Mouse (Mus musculus) naive thymus-derived CD4-positive, alpha-beta T cell, adult 2 months (primary cell): ENCODE data around the gene Chrna1.

Experiments used
- DNase-seq: peaks from one replicate; pipeline ENCODE4 v3.0.0-alpha.2; 2011; ENCODE audit warnings: low read depth

Gene Chrna1

DNA sequence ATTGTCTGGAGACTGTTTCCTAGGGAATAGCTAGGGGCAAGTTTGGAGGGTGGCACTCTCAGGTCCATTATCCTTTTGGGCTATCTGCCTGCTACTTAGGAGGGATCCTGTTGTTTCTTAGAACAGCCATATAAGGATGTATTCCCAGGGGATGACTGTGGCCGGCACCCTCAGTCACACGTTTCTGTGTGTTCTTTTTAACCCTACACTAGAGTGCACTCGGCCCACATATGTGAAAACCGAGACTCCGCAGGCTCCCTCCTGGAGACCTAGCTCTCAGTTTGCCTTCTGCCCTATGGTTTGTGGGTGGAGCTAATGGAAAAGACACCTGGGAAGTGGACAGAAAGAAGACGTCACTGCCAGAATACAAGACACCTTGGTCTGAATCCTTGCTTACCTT lies 11.1 kb upstream of the Chrna1 start:
- DNase-seq = no peak

- no peak for DNase-seq
Observed at GRCm38 (mm10) chr2:73590106-73590505, 10.0 kb upstream of the Chrna1 start.

DNA sequence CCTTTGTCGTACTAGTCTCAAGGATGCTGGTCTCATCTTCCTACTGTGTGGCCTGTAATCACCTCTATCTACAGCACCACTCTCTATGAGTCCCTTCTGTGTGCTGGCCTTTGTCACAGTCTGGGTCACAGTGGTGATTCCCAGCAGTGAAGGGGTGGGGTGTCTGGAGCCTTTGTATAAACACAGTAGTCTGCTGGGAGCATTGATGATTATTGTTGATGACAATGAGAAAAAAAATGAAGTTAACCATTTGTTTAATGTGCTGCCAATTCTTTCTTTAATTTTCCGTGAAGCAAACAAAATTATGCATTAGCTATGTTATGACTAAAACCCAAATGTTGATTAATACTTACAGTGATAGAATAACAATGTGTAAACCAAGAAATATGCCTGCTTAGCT lies 8.8 kb upstream of the Chrna1 start:
- DNase-seq = no peak

DNA sequence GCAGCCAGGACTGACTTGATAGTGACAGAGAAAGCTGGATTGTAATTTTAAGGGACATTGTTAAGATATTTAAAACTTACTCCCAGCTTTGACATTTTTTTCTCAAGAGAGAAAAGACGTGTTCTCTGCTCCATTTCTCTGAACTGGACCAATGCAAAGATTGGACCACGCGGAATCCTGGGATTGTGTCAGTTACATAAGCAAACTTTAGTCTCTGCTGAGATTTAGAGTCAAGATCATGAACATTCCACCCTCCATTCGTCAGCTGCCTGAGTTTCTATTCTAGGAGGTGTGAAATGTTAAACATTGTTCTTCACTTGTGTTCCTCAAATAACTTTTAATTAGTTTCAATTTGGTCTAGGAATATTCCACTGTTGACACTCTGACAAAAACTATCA lies 7.0 kb upstream of the Chrna1 start:
- DNase-seq = no peak

- DNase-seq = no peak
Observed at GRCm38 (mm10) chr2:73586392-73587108, 6.4 kb upstream of the Chrna1 start.

GRCm38 (mm10) chr2:73585347-73585831 lies 5.3 kb upstream of the Chrna1 start:
- no peak for DNase-seq

DNA sequence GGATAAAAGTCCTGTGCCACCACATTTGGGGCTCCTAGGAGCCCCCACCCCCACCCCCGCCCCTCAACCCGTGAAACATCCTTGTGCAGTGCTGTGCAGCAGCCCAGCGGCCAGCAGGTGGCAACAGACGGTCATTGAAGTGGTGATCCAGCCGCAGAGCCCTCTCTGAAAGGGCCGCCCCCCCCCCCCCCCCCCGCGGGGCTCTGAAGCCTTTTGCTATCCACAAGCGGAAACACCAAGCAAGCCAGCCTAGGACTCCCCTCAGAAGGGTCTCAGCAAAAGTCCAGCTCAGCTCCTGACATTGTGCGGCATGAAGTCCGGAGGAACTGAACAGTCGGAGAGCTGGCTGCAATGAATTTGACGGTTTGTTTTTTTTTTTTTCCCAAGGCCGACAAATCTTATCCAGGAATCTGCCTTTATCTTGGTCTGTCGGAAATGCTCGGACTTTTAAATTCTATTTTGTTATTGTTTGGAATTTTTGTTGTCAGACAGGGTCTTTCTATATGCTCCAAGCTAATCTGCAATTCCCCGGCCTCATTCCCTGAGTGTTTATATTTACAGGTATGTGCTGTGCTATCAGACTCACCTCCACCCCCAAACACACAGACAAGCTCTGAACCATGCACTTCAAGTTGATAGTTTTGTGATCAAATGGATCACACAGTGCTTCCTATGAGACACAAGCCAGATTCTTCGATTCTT lies 4.7 kb upstream of the Chrna1 start:
- peak; percentile 56 for DNase-seq

DNA sequence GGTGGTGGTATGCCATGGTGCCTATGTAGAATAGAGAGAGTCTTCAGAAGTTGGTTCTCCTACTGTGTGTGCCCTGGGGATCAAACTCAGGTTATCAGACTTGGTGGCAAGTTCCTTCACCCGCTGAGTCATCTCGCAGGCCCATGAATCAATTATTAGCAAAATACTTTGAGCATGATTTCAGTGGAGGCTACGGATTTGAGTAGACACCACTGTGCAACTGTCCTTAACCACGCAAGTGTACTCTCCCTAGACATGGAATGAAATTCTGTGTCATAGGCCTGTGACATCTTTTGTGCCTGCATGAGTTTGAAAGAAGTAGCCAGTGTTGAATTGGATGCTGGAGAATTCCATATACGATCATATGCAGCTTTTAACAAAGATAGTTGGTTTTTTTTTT lies 582 bp upstream of the Chrna1 start:
- DNase-seq = no peak

DNA sequence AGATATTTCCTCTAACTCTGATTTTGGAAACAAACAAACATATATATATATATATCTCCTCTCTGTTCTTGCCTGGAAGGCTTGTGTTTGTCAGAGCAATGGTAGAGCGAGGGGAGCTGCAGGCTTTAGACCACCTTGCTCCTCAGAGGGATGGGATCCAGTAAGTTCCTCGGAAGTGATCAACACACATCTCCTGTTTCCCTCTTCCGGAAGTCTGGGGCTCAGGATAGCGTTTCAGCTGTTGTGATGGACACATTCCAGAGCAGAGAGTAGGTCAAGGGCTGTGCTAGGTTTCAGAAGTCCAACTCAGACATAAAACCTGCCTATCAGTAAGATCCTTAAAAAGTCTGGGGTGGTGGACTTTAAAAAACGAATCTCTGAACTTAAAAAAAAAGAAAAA lies 970 bp downstream of the Chrna1 start:
- no peak for DNase-seq

DNA sequence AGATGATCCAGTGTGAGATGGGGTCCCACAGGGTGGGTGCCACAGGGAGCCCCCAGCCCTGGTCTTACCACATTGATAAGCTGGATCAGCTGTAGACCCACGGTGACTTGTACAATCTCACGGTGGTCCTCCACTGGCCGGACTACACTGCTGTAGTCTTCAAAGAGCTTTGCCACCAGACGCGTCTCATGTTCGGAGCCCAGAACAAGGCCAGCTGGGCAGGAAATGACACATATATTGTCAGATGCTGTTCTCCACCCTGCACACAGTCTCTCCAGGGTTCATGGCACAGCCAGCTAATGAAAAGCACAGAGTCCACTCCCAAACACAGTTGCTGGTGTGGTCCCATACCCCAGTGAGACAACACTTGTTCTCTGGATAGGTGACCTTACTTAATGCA lies 5.7 kb downstream of the Chrna1 start:
- no peak for DNase-seq

DNA sequence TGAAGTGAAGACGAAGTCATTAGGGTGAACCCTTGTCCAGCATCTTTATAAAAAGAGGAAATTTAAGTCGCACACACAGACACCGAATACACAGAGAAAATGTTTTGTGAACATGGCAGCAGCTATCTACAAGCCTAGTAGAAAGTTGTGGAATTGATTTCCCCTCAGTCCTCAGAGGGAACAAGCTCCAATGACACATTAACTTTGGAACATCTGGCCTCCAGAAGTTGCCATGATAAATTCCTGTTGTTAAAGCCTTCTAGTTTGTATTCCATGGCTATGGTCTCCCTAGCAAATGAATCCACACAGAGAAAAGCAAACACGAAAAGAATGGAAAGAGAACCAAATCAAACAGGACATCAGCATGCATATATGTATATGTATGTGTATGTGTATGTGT lies 6.6 kb downstream of the Chrna1 start:
- DNase-seq = no peak

DNA sequence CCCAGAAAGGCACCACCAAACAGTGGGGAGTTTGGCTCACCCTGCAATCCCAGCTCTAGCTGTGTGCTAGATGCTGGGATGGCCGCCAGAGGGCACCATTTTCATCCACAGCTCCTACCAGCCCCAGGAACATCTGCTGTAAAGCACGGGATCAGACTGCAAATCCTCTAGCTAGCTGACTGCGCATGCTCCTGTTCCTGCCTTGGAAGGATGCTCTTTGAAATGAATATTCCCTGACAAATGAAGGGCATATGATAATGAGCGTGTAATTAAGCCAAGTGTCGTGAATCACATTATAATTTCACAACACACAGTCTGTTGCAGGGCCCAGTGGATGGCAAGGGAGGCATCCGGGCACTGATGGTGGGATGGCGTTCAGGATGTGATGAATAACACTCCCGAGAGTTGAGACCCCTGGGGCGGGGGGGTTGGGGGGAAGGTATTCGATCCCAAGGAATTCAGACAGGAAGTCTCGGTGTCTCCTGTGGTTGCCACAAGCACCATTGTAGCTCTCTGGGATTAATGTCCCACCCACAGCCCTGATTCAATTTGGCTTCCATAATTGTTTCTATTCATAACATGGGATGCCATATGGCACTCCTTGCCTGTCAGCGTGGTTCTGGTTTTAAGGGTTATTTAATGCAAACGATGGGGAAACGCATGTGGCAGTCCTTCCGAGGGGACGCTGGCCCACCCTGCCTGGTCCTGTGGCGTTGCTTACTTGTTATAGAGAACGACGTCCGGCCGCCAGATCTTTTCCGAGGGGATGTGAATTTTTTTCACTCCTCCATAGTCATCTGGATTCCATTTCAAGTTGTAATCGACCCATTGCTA lies 7.4 kb downstream of the Chrna1 start:
- DNase-seq = peak; percentile 61

- no peak for DNase-seq
Observed at GRCm38 (mm10) chr2:73571901-73572300, 8.2 kb downstream of the Chrna1 start.

DNA sequence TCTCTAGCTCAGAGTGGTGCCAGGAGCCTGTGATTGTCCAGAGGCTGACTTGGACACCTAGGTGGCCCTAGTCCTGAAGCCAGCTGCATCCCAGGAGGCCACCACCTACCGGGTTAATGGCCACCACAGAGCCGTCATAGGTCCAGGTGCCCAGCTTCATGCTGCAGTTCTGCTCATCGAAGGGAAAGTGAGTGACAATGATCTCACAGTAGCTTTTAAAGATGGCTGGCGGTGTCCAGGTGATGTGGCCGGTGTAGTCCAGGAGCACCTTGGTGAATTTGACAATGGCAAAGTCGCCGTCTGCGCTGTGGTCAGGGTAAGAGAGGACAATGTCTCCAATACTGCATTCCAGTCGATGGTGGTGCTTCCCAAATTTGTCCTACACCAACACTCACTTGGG lies 8.8 kb downstream of the Chrna1 start:
- no peak for DNase-seq

DNA sequence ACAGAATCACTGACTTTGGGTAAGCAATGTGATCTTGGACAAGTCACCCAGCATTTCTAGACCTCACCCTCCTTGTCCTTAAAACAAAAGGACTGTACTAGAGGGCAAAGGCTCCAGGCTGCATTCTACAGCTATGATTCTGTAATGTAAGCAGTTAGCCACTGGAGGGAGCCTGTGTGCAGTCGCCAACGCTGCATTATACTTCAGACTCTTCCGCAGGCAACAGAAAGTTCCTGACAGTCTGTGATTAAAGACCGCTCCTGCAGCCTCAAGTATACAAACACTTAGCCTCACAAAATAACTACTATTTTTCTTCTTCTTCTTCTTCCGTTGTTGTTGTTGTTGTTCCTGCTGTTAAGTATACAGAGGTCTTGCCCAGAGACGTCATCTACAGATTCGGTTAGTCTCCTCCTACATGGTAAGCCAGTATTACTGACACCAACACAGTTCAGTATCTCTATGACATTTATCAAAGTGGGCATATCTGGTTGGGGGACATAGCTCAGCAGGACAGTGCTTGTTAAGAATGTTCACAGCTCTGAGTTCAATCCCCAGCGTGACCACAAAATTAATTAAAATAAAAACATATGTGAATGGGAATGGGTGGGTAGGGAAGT lies 13.0 kb downstream of the Chrna1 start:
- DNase-seq = peak; percentile 81

- peak; percentile 58 for DNase-seq
Observed at GRCm38 (mm10) chr2:73566162-73566561, 14.0 kb downstream of the Chrna1 start.

- no peak for DNase-seq
Observed at GRCm38 (mm10) chr2:73563690-73564089, 16.4 kb downstream of the Chrna1 start.

- no peak for DNase-seq
Observed at GRCm38 (mm10) chr2:73562656-73563055, 17.5 kb downstream of the Chrna1 start.

DNA sequence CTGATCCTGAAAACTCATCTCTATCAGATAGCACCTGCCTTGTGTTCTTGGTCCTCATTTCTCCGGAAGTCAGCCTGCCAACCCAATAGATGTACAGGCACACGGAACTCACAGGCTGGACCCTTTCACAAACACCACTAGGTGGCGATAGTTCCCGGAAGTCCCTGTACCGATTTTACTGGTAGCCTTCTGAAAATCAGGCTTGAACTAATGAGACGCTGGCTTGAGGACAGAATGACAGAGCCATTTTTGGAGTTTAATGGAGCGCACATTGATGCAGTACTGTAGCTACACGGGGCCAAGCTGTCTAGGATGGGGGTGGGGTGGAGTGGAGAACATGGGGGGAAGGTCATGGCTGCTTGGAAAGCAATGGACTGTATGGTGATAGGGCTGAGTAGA lies 18.5 kb downstream of the Chrna1 start:
- DNase-seq = peak; percentile 76

- DNase-seq = no peak
Observed at GRCm38 (mm10) chr2:73560899-73561664, 19.1 kb downstream of the Chrna1 start.

- no peak for DNase-seq
Observed at GRCm38 (mm10) chr2:73560445-73560844, 19.7 kb downstream of the Chrna1 start.

DNA sequence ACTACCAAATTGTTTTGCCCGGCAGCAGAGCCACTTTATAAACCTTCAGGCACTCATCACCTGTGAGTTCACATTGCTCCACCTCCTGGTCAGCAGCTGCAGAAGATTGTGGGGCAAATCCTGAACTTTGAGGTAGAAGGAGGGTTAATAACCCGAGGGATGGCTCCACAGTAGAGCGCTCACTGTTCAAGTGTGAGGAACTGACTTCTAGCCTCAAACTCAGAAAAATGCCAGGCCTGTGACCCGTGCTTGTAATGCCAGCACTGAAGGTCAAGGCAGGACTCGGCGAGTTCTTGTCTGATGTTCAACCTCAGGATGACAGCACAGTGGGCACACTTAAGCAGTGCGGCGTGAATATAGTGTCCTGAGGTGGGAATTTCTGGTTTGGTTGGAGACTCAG lies 22.2 kb downstream of the Chrna1 start:
- no peak for DNase-seq
